Mouse (Mus musculus): ENCODE measurements at regions not wholly inside any gene's neighbourhood (a gene's known extent, or its start where the extent isn't known, plus 50 kb on each side); places are given as distances from the start of the nearest gene placed in this dataset.
A peak's percentile ranks its signal among the peaks of the same experiment; 100 is the strongest.
"Not testable (repeated sequence)": the region's sequence is repeated elsewhere in the genome, so short reads cannot be mapped to it uniquely, and the experiment has no call there.

DNA sequence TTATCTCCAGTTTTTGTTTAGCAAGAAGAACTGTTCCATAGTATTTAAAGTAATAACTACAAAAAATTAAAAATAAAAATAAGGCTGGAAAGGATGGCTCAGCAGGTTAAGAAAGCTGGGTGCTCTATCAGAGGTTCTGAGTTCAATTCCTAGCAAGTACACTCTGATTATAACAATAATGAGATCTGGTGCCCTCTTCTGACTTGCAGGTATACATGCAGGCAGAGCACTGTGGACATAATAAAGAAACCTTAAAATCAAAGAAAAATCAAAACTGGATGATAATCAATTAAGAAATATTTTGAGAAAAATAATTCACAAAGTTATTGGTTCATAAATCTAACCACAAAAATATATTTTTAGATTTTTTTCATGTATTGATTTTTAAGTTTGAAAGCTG lies 346.7 kb upstream of the Cdh8 start:
- H3K36me3 ChIP-seq (ENCODE audit: control insufficient read depth, insufficient read depth, low read length) = no peaks in the 10 kb centered on the region
- H3K9me3 ChIP-seq (replicated peaks; ENCODE audit: control insufficient read depth, low read length) = no peaks in the 10 kb centered on the region
- H3K4me3 ChIP-seq (ENCODE audit: low read depth, low read length) = no peak overlapping the region
- no peaks in the 10 kb centered on the region for H3K4me1 ChIP-seq (ENCODE audit: control insufficient read depth, insufficient read depth, low read length)
- no peak overlapping the region for H3K27ac ChIP-seq (ENCODE audit: low read depth, low read length)
- no peak overlapping the region for H3K4me2 ChIP-seq (ENCODE audit: low read length)
- DNase-seq (ENCODE audit: low spot score) = peak; percentile 18
- no peaks in the 10 kb centered on the region for H3K27me3 ChIP-seq (replicated peaks; ENCODE audit: control insufficient read depth, insufficient read depth, low read length)
- no peak overlapping the region for H3K9ac ChIP-seq (ENCODE audit: low read length)
- no peak for ATAC-seq

DNA sequence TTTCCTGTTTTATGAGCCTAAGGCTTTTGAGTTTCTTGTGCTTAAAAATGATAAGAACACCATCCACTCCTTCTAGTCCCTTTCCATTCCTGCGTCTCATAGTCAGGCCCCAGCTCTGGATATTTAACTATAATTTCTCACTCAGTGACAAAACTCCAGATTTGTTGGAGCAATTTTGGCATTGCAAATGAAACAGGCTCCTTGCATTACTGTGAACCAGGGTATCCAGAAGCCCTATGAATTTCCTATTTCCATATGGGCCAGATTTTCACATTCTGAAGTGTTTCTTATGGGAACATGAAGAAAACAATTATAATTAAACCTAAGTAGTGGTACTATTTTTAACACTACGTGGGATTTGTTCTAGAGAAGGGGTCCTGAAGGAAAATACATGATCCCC lies 319.9 kb upstream of the Cdh8 start:
- H3K4me2 ChIP-seq (ENCODE audit: low read length) = no peak overlapping the region
- ATAC-seq = no peak
- no peaks in the 10 kb centered on the region for H3K27me3 ChIP-seq (replicated peaks; ENCODE audit: control insufficient read depth, insufficient read depth, low read length)
- 83% methylated on average over 2 of the region's 2 CpGs for WGBS
- H3K4me1 ChIP-seq (ENCODE audit: control insufficient read depth, insufficient read depth, low read length) = no peaks in the 10 kb centered on the region
- H3K4me3 ChIP-seq (ENCODE audit: low read depth, low read length) = no peak overlapping the region
- peak; percentile 24 for DNase-seq (ENCODE audit: low spot score)
- no peak overlapping the region for H3K9ac ChIP-seq (ENCODE audit: low read length)
- no peaks in the 10 kb centered on the region for H3K36me3 ChIP-seq (ENCODE audit: control insufficient read depth, insufficient read depth, low read length)
- no peak overlapping the region for H3K27ac ChIP-seq (ENCODE audit: low read depth, low read length)
- no peaks in the 10 kb centered on the region for H3K9me3 ChIP-seq (replicated peaks; ENCODE audit: control insufficient read depth, low read length)

DNA sequence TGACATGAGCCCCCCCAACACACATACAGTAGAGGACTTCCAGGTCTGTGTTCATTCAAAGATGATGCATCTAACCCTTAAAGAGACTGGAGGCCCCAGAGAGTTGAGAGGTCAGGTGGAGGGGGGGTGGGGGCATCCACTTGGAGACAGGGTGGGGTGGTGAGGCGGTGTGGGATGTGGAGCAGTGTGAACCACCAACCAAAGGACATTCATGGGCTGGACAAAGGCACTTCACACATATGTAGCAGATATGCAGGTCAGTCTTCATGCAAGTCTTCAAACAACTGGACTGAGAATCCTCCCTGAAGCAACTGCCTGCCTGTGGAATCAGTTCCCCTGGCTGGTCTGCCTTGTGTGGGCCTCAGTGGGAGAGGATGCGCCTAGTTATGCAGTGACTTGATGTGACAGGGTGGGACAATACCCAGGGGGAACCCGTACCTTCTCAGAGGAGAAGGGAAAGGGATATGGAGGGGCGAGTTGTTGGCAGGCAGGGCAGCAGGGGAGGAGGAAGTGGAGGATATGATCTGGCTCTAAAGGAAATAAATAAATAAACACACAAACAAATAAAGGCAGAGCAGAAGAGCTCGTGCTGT lies 308.5 kb upstream of the Cdh8 start:
- Histone ChIP-seq H3K27me3 (replicated peaks; ENCODE audit: control insufficient read depth, insufficient read depth, low read length) (no peaks in the 10 kb centered on the region), H3K9ac (ENCODE audit: low read length) (no peak overlapping the region), H3K4me3 (ENCODE audit: low read depth, low read length) (no peak overlapping the region), H3K4me2 (ENCODE audit: low read length) (no peak overlapping the region), H3K4me1 (ENCODE audit: control insufficient read depth, insufficient read depth, low read length) (no peaks in the 10 kb centered on the region), H3K27ac (ENCODE audit: low read depth, low read length) (no peak overlapping the region), H3K36me3 (ENCODE audit: control insufficient read depth, insufficient read depth, low read length) (no peaks in the 10 kb centered on the region), H3K9me3 (replicated peaks; ENCODE audit: control insufficient read depth, low read length) (no peaks in the 10 kb centered on the region)
- DNase-seq (ENCODE audit: low spot score) (no peak), ATAC-seq (no peak)
- WGBS = 86% methylated on average over 5 of the region's 5 CpGs

DNA sequence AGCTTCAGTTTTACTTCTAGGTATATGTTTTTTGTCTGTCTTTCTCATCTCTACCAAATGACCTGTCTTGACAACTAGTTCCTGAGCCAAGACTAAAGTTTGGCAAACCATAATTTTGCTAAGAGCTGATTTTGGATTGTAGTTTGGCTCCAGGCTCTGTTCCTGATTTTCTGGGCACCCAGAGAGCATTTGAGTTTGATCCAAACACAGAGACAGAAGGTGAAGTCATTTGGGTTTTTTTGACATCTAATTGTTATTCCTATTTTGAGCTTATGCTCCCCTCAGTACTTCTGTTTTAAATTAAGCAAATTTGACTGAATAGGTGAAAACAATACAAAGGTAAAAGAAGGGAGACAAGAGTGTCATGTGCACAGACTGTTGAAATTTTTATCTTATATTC lies 302.7 kb upstream of the Cdh8 start:
- no peak overlapping the region for H3K9ac ChIP-seq (ENCODE audit: low read length)
- no peaks in the 10 kb centered on the region for H3K27me3 ChIP-seq (replicated peaks; ENCODE audit: control insufficient read depth, insufficient read depth, low read length)
- DNase-seq (ENCODE audit: low spot score) (no peak), ATAC-seq (no peak)
- H3K36me3 ChIP-seq (ENCODE audit: control insufficient read depth, insufficient read depth, low read length) = no peaks in the 10 kb centered on the region
- no peak overlapping the region for H3K4me2 ChIP-seq (ENCODE audit: low read length)
- H3K4me1 ChIP-seq (ENCODE audit: control insufficient read depth, insufficient read depth, low read length) = no peaks in the 10 kb centered on the region
- H3K27ac ChIP-seq (ENCODE audit: low read depth, low read length) = no peak overlapping the region
- H3K4me3 ChIP-seq (ENCODE audit: low read depth, low read length) = no peak overlapping the region
- no peaks in the 10 kb centered on the region for H3K9me3 ChIP-seq (replicated peaks; ENCODE audit: control insufficient read depth, low read length)

DNA sequence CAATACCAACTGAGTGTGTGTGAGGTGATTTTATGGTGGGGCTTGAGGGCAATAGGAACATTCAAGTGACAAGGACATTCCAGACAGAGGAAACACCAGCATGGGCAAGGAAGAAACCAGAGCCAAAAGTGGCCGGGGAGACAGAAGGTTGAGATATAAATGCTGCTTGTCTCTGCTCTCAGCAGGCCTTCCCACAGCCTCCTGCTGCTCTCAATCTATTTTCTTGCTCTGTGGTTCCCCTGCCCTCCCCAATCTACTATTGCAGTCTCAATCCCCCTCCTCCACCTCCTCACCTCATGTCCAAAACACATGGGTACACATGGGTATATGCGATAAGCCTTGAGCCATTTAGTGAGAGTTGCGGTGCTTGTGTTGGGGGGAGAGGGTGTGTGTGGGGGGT lies 265.4 kb upstream of the Cdh8 start:
- Histone ChIP-seq H3K4me2 (ENCODE audit: low read length) (no peak overlapping the region), H3K36me3 (ENCODE audit: control insufficient read depth, insufficient read depth, low read length) (no peaks in the 10 kb centered on the region), H3K9me3 (replicated peaks; ENCODE audit: control insufficient read depth, low read length) (no peaks in the 10 kb centered on the region), H3K9ac (ENCODE audit: low read length) (no peak overlapping the region), H3K4me1 (ENCODE audit: control insufficient read depth, insufficient read depth, low read length) (peaks cover 6% of the 10 kb centered on the region; the same call in 1 of the 2 replicates), H3K4me3 (ENCODE audit: low read depth, low read length) (no peak overlapping the region), H3K27me3 (replicated peaks; ENCODE audit: control insufficient read depth, insufficient read depth, low read length) (no peaks in the 10 kb centered on the region), H3K27ac (ENCODE audit: low read depth, low read length) (no peak overlapping the region)
- WGBS = 75% methylated on average over 3 of the region's 3 CpGs
- DNase-seq (ENCODE audit: low spot score) (no peak), ATAC-seq (no peak)

DNA sequence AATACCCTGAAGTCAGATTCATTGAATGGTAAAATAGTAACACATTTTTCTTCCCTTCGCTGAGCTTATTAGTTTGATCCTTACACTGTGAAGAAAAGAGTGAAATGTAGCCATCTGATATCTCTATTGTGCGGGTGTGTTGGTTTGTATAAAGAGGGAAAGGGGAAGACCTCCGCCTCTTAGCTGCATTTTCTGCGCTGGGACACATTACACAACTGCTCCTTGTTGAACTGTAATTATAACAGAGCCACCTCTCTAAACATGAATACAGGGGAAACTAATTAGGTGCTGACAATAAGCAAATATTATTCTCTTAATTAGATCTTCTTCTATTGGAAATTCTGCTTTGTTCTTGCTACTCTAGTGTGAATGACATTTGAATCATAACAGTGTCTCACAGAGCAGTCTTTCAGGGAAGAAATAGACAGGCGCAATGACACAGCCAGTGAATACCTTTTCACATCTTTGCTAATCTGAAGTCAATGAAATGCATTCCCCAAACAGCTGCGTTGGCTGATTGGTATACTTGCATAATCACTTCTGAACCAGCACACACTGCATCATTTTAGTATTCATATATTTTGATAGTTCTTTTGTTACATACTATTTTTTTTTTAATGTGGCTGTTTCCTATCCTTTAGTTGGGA lies 263.1 kb upstream of the Cdh8 start:
- not testable (repeated sequence) for H3K9me3 ChIP-seq (replicated peaks; ENCODE audit: control insufficient read depth, low read length); H3K27ac ChIP-seq (ENCODE audit: low read depth, low read length); H3K4me2 ChIP-seq (ENCODE audit: low read length); H3K4me3 ChIP-seq (ENCODE audit: low read depth, low read length); H3K9ac ChIP-seq (ENCODE audit: low read length); H3K4me1 ChIP-seq (ENCODE audit: control insufficient read depth, insufficient read depth, low read length); H3K36me3 ChIP-seq (ENCODE audit: control insufficient read depth, insufficient read depth, low read length); H3K27me3 ChIP-seq (replicated peaks; ENCODE audit: control insufficient read depth, insufficient read depth, low read length)
- peak; percentile 88 for ATAC-seq
- whole genome bisulfite sequencing = 1% methylated on average over 6 of the region's 6 CpGs
- DNase-seq (ENCODE audit: low spot score) = peak; percentile 56

DNA sequence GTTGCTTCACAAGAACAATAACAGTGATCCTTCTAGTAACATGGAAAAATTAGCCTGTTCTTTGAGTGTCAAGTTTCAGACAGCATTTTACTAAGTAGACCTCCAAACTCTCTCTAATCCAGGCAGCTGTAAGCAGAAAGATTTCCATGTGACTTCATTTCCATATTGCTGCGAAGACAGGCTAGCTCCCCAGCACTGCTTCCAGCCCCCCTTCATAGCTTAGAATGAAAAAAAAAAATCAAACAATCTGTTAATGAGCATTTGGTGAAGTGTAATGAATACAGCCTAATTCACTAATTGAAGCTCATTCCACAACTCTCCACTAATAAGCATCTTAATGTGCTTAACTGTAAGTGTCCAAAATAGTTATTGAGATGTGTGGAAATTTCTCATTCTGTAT lies 251.4 kb upstream of the Cdh8 start:
- H3K36me3 ChIP-seq (ENCODE audit: control insufficient read depth, insufficient read depth, low read length); H3K4me1 ChIP-seq (ENCODE audit: control insufficient read depth, insufficient read depth, low read length); H3K27me3 ChIP-seq (replicated peaks; ENCODE audit: control insufficient read depth, insufficient read depth, low read length); H3K4me3 ChIP-seq (ENCODE audit: low read depth, low read length); H3K4me2 ChIP-seq (ENCODE audit: low read length); H3K27ac ChIP-seq (ENCODE audit: low read depth, low read length); H3K9me3 ChIP-seq (replicated peaks; ENCODE audit: control insufficient read depth, low read length); H3K9ac ChIP-seq (ENCODE audit: low read length): not testable (repeated sequence)
- DNase-seq (ENCODE audit: low spot score) (peak; percentile 75), ATAC-seq (peak; percentile 92)
- 11% methylated on average over 1 of the region's 1 CpGs for WGBS

DNA sequence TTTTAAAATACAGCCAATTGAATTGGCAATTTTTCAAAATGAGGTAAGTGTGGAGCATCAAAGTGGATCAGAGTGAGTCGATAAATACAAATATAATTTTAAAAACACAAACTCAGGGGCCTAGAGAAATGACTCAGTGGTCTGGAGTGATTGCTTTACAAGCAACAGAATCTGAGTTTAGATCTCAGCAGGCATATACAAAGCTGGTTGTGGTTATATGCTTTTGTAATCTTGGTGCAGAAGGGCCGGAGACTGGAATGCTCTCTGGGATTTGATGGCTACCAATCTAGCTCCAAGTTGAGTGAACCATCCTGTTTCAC lies 235.0 kb upstream of the Cdh8 start:
- Histone ChIP-seq H3K4me1 (ENCODE audit: control insufficient read depth, insufficient read depth, low read length) (no peaks in the 10 kb centered on the region), H3K9me3 (replicated peaks; ENCODE audit: control insufficient read depth, low read length) (no peaks in the 10 kb centered on the region), H3K27ac (ENCODE audit: low read depth, low read length) (no peak overlapping the region), H3K4me2 (ENCODE audit: low read length) (no peak overlapping the region), H3K27me3 (replicated peaks; ENCODE audit: control insufficient read depth, insufficient read depth, low read length) (no peaks in the 10 kb centered on the region), H3K9ac (ENCODE audit: low read length) (no peak overlapping the region), H3K36me3 (ENCODE audit: control insufficient read depth, insufficient read depth, low read length) (no peaks in the 10 kb centered on the region), H3K4me3 (ENCODE audit: low read depth, low read length) (no peak overlapping the region)
- DNase-seq (ENCODE audit: low spot score) = no peak
- peak; percentile 60 for ATAC-seq
- WGBS = 67% methylated on average over 2 of the region's 2 CpGs

DNA sequence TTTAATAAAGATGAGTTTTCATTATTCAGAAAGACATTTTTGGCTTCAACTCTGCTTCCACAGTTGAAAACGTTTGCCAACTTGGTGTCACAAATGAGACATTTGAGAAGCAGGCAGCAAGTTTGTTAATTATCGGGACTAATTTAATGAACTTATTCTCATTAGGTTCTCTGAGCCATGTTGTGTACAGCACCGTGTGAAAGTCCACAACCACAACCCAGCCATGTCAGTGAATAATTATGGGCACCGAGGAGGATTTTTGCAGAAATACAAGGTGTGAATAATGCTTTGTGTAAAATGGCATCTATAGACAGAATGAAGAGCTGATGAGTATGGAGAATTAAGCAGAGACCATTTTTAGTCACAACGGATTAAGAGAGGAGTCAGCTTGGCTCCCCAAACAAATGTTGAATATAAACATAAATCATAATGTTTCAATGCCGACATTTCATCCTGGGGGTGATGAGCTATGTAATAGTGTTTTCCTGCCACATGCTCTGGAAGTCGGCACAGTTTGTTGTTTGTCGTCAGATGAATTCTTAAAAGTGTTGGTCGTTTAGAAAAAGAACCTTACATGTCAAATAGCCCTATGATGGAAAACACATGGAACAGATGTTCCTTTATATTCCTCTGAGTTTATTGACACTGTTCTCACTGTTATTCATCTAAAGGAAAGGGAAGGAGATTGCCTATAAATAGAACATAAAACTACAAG lies 234.5 kb upstream of the Cdh8 start:
- no peak overlapping the region for H3K4me2 ChIP-seq (ENCODE audit: low read length)
- WGBS = 38% methylated on average over 9 of the region's 9 CpGs
- no peaks in the 10 kb centered on the region for H3K27me3 ChIP-seq (replicated peaks; ENCODE audit: control insufficient read depth, insufficient read depth, low read length)
- H3K9ac ChIP-seq (ENCODE audit: low read length) = no peak overlapping the region
- H3K4me3 ChIP-seq (ENCODE audit: low read depth, low read length) = no peak overlapping the region
- H3K36me3 ChIP-seq (ENCODE audit: control insufficient read depth, insufficient read depth, low read length) = no peaks in the 10 kb centered on the region
- H3K27ac ChIP-seq (ENCODE audit: low read depth, low read length) = no peak overlapping the region
- ATAC-seq (peak; percentile 97), DNase-seq (ENCODE audit: low spot score) (peak; percentile 77)
- no peaks in the 10 kb centered on the region for H3K9me3 ChIP-seq (replicated peaks; ENCODE audit: control insufficient read depth, low read length)
- H3K4me1 ChIP-seq (ENCODE audit: control insufficient read depth, insufficient read depth, low read length) = no peaks in the 10 kb centered on the region

All from forebrain, embryonic 14.5 days (tissue).